Mouse (Mus musculus): ENCODE measurements around the gene Rhou.

Gene Rhou

GRCm38 (mm10) chr8:123697329-123697728 lies 43.6 kb downstream of the Rhou start:
- DNase-seq: no peak

GRCm38 (mm10) chr8:123700399-123701070 lies 46.8 kb downstream of the Rhou start:
- DNase-seq: no peak

GRCm38 (mm10) chr8:123701952-123702587 lies 48.3 kb downstream of the Rhou start:
- DNase-seq: no peak

- no peak for DNase-seq
Observed at GRCm38 (mm10) chr8:123705376-123705775, 51.6 kb downstream of the Rhou start.

GRCm38 (mm10) chr8:123707137-123707536 lies 53.4 kb downstream of the Rhou start:
- no peak for DNase-seq

- DNase-seq: no peak
Observed at GRCm38 (mm10) chr8:123708729-123709128, 55.0 kb downstream of the Rhou start.

GRCm38 (mm10) chr8:123710335-123710734 lies 56.6 kb downstream of the Rhou start:
- DNase-seq: no peak

Data from cerebellum, postnatal 36 days (tissue).